Mouse (Mus musculus) T-helper 2 cell (primary cell): ENCODE data around the gene Tmem171.

ENCODE experiments used
- in situ Hi-C: fragments of 300-600 bp; cut with MboI, MseI; formaldehyde crosslinking; loops from one replicate; pipeline ENCODE4 v1.15.1; 2025; ENCODE audit warnings: high pct_unique_total_duplicates

The Tmem171 gene

GRCm38 (mm10) chr13:98694773-98695314 lies at the start of gene Tmem171:
Tmem171 (minus strand) TSS chr13:98694834.
- in situ Hi-C loops, result loop anchor here (10.0 to 25.0 kb wide), 2 partner anchors 60 to 308 kb away; partner anchors contain the start of gene Tmem174

DNA sequence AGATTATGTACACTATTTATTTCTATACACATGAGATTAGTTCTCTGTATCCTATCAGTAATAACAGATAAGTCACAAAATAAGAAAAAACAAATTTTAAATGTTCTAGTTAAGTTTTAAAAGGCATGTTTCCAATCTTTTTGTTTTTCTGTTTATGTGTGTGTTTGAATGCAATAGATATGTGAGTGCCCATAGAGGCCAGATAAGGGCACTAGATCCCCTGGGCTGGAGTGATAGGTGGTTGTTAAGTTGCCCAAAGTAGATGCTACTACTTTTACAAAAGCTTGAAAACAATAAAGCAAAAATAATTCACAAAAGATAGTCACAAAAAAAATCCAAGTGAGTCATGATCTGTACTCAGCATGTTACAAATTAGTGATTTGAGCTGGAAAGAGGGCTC lies 49.2 kb upstream of the Tmem171 start:
- in situ Hi-C loops, result no loop called here

DNA sequence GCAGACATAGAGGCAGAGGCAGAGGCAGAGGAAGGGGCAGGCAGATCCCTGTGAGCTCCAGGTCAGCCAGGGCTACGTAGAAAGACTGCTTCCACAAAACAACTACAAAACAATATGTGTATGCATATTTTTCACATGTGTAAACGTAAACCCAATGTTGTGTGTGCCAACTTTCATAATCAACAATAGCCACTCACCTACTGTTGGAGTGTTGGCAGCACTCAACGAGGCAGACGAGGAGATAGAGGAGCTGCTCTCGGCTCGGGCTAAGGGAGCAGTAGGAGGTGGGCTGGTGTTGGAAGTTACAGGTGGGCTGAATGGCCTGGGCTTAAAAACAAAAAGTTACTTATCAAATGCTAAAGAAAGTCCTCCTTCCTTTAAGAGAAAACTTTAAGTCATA lies 48.6 kb upstream of the Tmem171 start:
- in situ Hi-C loops, result no loop called here

- in situ Hi-C loops, result no loop called here
These were observed 43.6 kb upstream of the Tmem171 start for GRCm38 (mm10) chr13:98738213-98738612.

DNA sequence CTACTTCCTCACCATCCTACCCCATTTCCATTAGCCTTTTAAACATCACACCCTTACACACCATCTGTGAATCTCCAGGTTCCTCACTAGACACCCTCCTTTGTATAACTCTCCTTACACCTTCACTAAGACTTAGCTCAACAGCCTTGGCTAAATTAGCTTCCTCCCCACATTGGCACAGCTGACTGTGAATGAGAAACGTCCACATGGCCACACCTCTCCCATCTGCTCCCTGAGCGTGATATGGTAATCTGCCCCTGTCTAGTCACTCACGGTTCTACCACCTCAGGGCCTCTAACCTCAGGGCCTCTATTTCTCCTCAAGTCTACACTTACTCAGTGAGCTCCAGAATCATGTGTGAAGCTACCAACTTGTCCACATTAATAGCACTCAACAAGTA lies 38.7 kb upstream of the Tmem171 start:
- in situ Hi-C loops, result no loop called here

- in situ Hi-C loops, result no loop called here
These were observed 34.8 kb upstream of the Tmem171 start for GRCm38 (mm10) chr13:98729271-98730062.

- in situ Hi-C loops, result no loop called here
These were observed 31.9 kb upstream of the Tmem171 start for GRCm38 (mm10) chr13:98726494-98726893.

DNA sequence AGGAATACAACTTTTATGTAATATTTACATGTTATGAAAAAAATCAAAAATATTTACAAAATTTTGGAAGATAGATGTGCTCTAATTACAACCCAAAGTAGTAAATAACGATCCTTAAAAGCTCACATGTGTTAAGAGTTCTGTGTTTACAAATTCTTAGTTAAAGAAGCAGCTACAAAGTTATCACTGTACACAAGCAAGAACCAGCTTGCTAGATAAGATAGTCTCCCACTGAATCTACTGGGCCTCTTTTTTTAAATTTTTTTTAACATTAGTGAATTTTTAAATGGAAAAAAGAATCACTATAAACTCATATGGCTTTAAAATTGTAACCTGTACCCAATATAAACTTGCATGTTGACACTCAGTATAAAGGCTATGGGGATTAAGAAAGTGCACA lies 28.8 kb upstream of the Tmem171 start:
- in situ Hi-C loops, result no loop called here

- in situ Hi-C loops, result no loop called here
These were observed 27.7 kb upstream of the Tmem171 start for GRCm38 (mm10) chr13:98722296-98722695.

- in situ Hi-C loops, result no loop called here
These were observed 21.5 kb upstream of the Tmem171 start for GRCm38 (mm10) chr13:98716176-98716575.

DNA sequence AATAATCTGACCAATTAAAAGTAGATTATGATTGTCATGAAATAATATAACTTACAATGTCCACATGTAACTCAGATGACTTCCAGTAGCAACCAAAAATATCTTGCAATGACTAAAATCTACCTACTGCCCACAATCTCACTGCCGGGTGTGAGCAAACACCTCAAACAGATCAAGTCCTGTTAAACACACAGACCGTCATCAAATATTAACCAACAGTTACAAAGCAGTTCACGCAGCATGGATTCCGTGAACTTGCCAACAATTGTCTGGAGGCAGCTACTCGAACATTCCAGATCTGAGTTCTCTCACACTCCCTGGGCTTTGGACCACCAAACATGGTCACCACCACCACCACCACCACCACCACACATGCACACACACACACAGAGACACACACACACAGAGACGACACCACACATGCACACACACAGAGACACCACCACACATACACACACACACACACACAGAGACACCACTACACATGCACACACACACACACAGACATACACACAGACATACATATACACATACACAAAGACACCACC lies 20.9 kb upstream of the Tmem171 start:
- in situ Hi-C loops, result no loop called here

GRCm38 (mm10) chr13:98710655-98711054 lies 16.0 kb upstream of the Tmem171 start:
- in situ Hi-C loops, result no loop called here

- in situ Hi-C loops, result no loop called here
These were observed 15.6 kb upstream of the Tmem171 start for GRCm38 (mm10) chr13:98710236-98710635.

GRCm38 (mm10) chr13:98705501-98705900 lies 10.9 kb upstream of the Tmem171 start:
- in situ Hi-C loops, result no loop called here

GRCm38 (mm10) chr13:98703786-98704185 lies 9.2 kb upstream of the Tmem171 start:
- in situ Hi-C loops, result no loop called here

DNA sequence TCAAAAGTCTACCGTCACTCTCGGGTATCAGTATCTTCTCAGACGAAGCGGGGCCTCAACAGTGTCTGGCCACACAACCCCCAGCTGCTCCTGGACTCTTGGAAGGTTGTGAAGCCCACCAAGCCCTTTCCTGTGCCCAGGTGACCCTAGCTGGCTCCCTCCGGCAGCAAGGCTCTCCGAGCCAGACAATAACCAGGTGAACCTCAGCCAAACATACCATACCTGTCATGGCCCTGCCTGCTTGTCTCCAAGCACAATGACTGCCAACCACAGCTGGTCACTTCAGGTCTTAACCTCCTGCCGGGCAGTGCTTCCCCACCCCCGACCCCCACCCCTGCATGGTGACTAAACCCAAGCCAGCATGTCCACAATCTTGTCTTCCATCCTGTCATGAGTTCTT lies 7.7 kb upstream of the Tmem171 start:
- in situ Hi-C loops, result no loop called here

GRCm38 (mm10) chr13:98701309-98701675 lies 6.7 kb upstream of the Tmem171 start:
- in situ Hi-C loops, result no loop called here

GRCm38 (mm10) chr13:98700661-98701308 lies 6.2 kb upstream of the Tmem171 start:
- in situ Hi-C loops, result no loop called here

DNA sequence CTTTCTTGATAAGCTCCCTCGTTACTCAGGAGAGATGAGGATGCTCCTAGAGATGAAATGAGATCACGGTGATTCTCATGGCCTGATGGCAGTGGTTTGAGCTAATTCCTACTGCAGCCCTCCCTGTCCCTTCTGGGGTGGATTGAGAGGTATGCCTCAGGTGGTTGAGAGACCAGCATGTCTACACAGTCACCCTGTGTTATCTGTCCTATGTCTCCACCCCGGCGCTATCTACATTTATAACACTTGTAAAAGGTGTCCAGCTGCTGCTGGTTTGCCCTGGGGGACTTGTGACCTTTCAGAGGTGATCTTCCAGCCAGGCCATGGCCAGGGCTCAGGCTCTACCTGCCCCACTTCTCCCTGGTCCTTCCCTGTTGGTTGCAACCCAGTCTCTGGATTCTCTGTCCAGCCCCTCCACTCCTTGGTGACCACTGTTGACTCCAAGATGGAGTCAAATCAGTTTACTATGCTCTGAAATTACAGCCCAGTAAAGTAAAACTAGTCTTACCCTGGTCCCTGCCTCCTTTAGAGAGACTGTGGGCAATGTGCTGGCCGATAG lies 5.4 kb upstream of the Tmem171 start:
- in situ Hi-C loops, result loop anchor here (10.0 to 25.0 kb wide), 2 partner anchors 65 to 313 kb away; partner anchors contain the start of gene Tmem174

GRCm38 (mm10) chr13:98699051-98699744 lies 4.6 kb upstream of the Tmem171 start:
- in situ Hi-C loops, result loop anchor here (10.0 to 25.0 kb wide), 2 partner anchors 64 to 312 kb away; partner anchors contain the start of gene Tmem174

DNA sequence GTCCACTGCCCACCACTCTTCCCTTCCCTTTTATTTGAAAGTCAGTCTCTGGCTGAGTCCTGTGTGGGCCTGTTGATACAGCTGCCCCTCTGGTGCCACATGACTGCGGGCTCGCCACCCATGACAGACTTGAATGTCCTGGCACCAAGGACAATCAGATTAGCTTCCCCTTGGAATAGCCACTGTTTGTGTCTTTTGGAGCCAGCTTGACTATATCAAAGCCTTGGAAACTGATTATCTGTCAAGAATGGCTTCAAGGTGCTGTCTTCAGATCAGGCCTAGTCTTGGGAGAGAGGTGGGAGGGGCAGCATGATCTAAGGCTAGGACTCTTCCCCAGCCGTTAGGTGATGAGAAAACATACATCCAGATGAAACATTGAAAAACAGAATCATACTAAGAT lies 2.1 kb upstream of the Tmem171 start:
- in situ Hi-C loops, result loop anchor here (10.0 to 25.0 kb wide), 2 partner anchors 62 to 309 kb away; partner anchors contain the start of gene Tmem174
